Mouse (Mus musculus) forebrain, postnatal 0 days (tissue): Measurements from ENCODE around the gene Nfatc3. TPM values are rescaled to one million over a fixed set of nuclear protein-coding genes. Genes with fewer than 3 reads are reported as not detected.

ENCODE experiments used
- ATAC-seq: fragments of 200-750 bp; cut with Nextera tagmentation; 2 replicates; pipeline ENCODE4 v1.8.0; 2017; ENCODE audit warnings: mild to moderate bottlenecking, moderate library complexity
- DNase-seq: peaks from one replicate; pipeline ENCODE4 v3.0.0-alpha.2; 2015
- H3K27ac ChIP-seq: fragments of 300-500 bp; sonication (generic); 2 replicates; pipeline ENCODE4 v1.5.1; 2014; ENCODE audit warnings: low read depth, mild to moderate bottlenecking, antibody characterized with exemption, low read length, moderate library complexity, mixed read lengths
- H3K27me3 ChIP-seq: fragments of 300-500 bp; sonication (generic); 2 replicates; pipeline ENCODE4 v1.6.1; 2014; ENCODE audit warnings: mild to moderate bottlenecking, low read length, mixed read lengths; ENCODE audit not compliant: insufficient read depth
- H3K36me3 ChIP-seq: fragments of 300-500 bp; sonication (generic); 2 replicates; pipeline ENCODE4 v1.6.1; 2014; ENCODE audit warnings: mild to moderate bottlenecking, moderate library complexity; ENCODE audit not compliant: insufficient read depth
- H3K4me1 ChIP-seq: fragments of 300-500 bp; sonication (generic); 2 replicates; pipeline ENCODE4 v1.6.1; 2014; ENCODE audit warnings: antibody characterized with exemption; ENCODE audit not compliant: insufficient read depth
- H3K4me2 ChIP-seq: fragments of 300-500 bp; sonication (generic); 2 replicates; pipeline ENCODE4 v1.6.1; 2014; ENCODE audit warnings: low read depth, mild to moderate bottlenecking, moderate library complexity
- H3K4me3 ChIP-seq: fragments of 300-500 bp; sonication (generic); 2 replicates; pipeline ENCODE4 v1.5.1; 2014; ENCODE audit warnings: low read depth, low read length, mixed read lengths
- H3K9ac ChIP-seq: fragments of 300-500 bp; sonication (generic); 2 replicates; pipeline ENCODE4 v1.6.1; 2014; ENCODE audit warnings: mild to moderate bottlenecking
- H3K9me3 ChIP-seq: fragments of 300-500 bp; sonication (generic); 2 replicates; pipeline ENCODE4 v1.6.1; 2016; ENCODE audit warnings: low read length
- CTCF ChIP-seq: sonication (generic); IDR thresholded peaks from 2 replicates; pipeline ENCODE4 v1.5.1; 2016; ENCODE audit warnings: antibody characterized with exemption, control low read depth, low read depth
- WGBS: fragments of 180-500 bp; shearing (Covaris S2); extraction: QIAGEN DNeasy Blood & Tissue Kit; methylation state at CpG from one replicate; pipeline ENCODE4 v1.1.7; 2014; 5-methylcytosine and 5-hydroxymethylcytosine counted together
- polyA plus RNA-seq: library from polyadenylated mRNA; unstranded; fragments of >200 nt; fragmentation: Nextera tagmentation; extraction: Ambion mirVana; gene quantifications from 2 replicates; pipeline ENCODE4 v1.2.1, GENCODE M21; 2015
- total RNA-seq: library from RNA; depleted of rRNA; stranded (reverse); fragments of >200 nt; gene quantifications from 2 replicates; pipeline ENCODE4 v1.2.3, GENCODE M21; 2014

Gene Nfatc3
- total and polyA plus RNA-seq, 2 experiments from 2014 or later: 1.9 to 16.0 TPM

GRCm38 (mm10) chr8:106150653-106151000 is 92.0 kb downstream of the Nfatc3 start:
- ATAC-seq (no peak), DNase-seq (no peak)
- peaks cover 10% of the 10 kb centered on the region for H3K4me1 ChIP-seq
- H3K4me3 ChIP-seq: peak overlapping the region; percentile 58
- H3K27ac ChIP-seq: 0 out of 2 replicates have a peak overlapping the region, but pooled peaks have one; percentile 47
- peak overlapping the region; percentile 58 for H3K9ac ChIP-seq
- peaks cover 10% of the 10 kb centered on the region; the same call in 1 of the 2 replicates for H3K36me3 ChIP-seq
- 17% methylated on average over 8 of the region's 8 CpGs for WGBS
- no peaks in the 10 kb centered on the region for H3K27me3 ChIP-seq
- peak overlapping the region; percentile 48 for H3K4me2 ChIP-seq
- no peak for TF ChIP-seq CTCF
- H3K9me3 ChIP-seq: no peaks in the 10 kb centered on the region

GRCm38 (mm10) chr8:106151041-106151440 is 92.4 kb downstream of the Nfatc3 start:
- WGBS: 74% methylated on average over 9 of the region's 9 CpGs
- Histone ChIP-seq H3K4me1 (peaks cover 10% of the 10 kb centered on the region), H3K36me3 (peaks cover 10% of the 10 kb centered on the region; the same call in 1 of the 2 replicates), H3K27ac (no peak overlapping the region), H3K4me2 (peak overlapping the region; percentile 48), H3K27me3 (no peaks in the 10 kb centered on the region), H3K4me3 (peak overlapping the region; percentile 58), H3K9ac (peak overlapping the region; percentile 58; the same call in 1 of the 2 replicates), H3K9me3 (no peaks in the 10 kb centered on the region)
- no peak for DNase-seq
- ATAC-seq: no peak
- TF ChIP-seq CTCF: no peak

DNA sequence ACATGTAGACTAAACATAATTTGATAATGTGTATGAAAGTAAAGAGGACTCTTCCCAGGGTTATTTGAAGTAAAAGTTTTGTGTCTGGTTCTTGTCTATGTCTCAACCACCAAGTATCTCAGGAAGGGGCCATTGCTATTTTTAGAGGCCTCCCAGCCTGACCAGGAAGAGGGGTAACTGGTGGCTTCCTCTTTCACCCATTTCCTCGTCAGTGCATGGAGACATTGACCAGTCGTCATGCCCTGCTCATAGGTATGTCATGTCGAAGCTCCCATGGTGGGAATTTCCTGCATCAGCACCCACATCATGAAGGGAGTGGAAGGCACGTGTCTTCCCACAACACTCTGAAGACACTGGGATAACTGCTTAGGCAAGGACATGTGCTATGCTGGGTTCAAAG is 94.2 kb downstream of the Nfatc3 start:
- Histone ChIP-seq H3K36me3 (peaks cover 13% of the 10 kb centered on the region; the same call in 1 of the 2 replicates), H3K9ac (no peak overlapping the region), H3K4me2 (no peak overlapping the region), H3K4me3 (no peak overlapping the region), H3K4me1 (peaks cover 10% of the 10 kb centered on the region), H3K9me3 (no peaks in the 10 kb centered on the region), H3K27ac (no peak overlapping the region), H3K27me3 (no peaks in the 10 kb centered on the region)
- TF ChIP-seq CTCF: no peak
- ATAC-seq (no peak), DNase-seq (no peak)
- 85% methylated on average over 4 of the region's 4 CpGs for WGBS

DNA sequence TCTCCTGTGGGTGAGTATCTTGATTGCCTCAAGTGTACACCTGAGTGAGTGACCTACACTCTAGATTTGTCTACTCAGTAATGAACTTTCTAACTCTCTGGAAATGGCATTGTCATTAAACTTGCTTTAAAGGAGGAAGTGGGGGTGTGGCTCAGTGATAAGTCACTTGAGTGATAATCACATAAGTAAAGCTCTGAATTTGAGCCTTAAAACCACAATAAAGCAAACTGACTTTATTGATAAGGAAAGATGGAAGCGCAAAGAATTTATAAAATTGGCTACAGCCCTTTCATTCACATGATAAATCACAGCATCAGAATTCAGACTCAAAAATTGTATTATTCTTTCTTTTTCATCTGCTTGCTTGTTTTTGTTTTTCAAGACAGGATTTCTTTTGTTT is 98.8 kb downstream of the Nfatc3 start:
- 98% methylated on average over 1 of the region's 1 CpGs for WGBS

GRCm38 (mm10) chr8:106158381-106158780 is 99.7 kb downstream of the Nfatc3 start:
- Histone ChIP-seq H3K4me1 (no peaks in the 10 kb centered on the region), H3K4me2 (no peak overlapping the region), H3K9me3 (no peaks in the 10 kb centered on the region), H3K27ac (no peak overlapping the region), H3K4me3 (no peak overlapping the region), H3K9ac (no peak overlapping the region), H3K27me3 (no peaks in the 10 kb centered on the region), H3K36me3 (peaks cover 45% of the 10 kb centered on the region)
- ATAC-seq (no peak), DNase-seq (no peak)
- WGBS: 86% methylated on average over 10 of the region's 10 CpGs
- TF ChIP-seq CTCF: no peak

More for the DNA sequence above, 98.8 kb downstream of the Nfatc3 start:
- H3K9me3 ChIP-seq: no peaks in the 10 kb centered on the region
- no peaks in the 10 kb centered on the region for H3K4me1 ChIP-seq
- DNase-seq (no peak), ATAC-seq (no peak)
- H3K27ac ChIP-seq: no peak overlapping the region
- TF ChIP-seq CTCF: no peak
- no peak overlapping the region for H3K4me2 ChIP-seq
- no peak overlapping the region for H3K4me3 ChIP-seq
- H3K27me3 ChIP-seq: no peaks in the 10 kb centered on the region
- no peak overlapping the region for H3K9ac ChIP-seq
- peaks cover 36% of the 10 kb centered on the region for H3K36me3 ChIP-seq

DNA sequence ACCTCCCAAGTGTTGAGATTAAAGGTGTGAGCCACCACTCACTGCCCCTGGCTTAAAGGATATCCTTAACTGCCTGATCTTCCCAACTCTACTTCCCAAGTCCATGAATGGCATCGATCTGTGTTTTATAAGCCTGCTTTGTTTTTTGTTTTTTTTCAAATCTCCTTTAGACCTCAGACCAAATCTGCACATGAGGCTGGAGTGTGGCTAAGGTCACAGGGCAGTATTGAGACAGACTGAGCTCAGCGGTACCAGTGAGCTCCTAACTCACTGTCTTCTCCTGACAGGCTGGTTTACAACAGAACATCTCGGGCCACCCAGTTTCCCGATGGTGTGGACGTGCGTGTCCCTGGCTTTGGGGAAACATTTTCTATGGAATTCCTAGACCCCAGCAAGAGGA is 101.2 kb downstream of the Nfatc3 start:
- ATAC-seq (no peak), DNase-seq (no peak)
- no peak overlapping the region for H3K27ac ChIP-seq
- no peak overlapping the region for H3K4me3 ChIP-seq
- no peaks in the 10 kb centered on the region for H3K4me1 ChIP-seq
- H3K27me3 ChIP-seq: no peaks in the 10 kb centered on the region
- no peak for TF ChIP-seq CTCF
- no peaks in the 10 kb centered on the region for H3K9me3 ChIP-seq
- 90% methylated on average over 6 of the region's 6 CpGs for WGBS
- no peak overlapping the region for H3K9ac ChIP-seq
- H3K4me2 ChIP-seq: no peak overlapping the region
- H3K36me3 ChIP-seq: peaks cover 52% of the 10 kb centered on the region

GRCm38 (mm10) chr8:106163251-106163650 is 104.6 kb downstream of the Nfatc3 start:
- Histone ChIP-seq H3K27me3 (no peaks in the 10 kb centered on the region), H3K9ac (no peak overlapping the region), H3K4me1 (no peaks in the 10 kb centered on the region), H3K4me3 (no peak overlapping the region), H3K4me2 (no peak overlapping the region), H3K27ac (no peak overlapping the region), H3K9me3 (no peaks in the 10 kb centered on the region), H3K36me3 (peaks cover 44% of the 10 kb centered on the region)
- no peak for TF ChIP-seq CTCF
- no peak for ATAC-seq
- no peak for DNase-seq
- WGBS: 93% methylated on average over 9 of the region's 9 CpGs

DNA sequence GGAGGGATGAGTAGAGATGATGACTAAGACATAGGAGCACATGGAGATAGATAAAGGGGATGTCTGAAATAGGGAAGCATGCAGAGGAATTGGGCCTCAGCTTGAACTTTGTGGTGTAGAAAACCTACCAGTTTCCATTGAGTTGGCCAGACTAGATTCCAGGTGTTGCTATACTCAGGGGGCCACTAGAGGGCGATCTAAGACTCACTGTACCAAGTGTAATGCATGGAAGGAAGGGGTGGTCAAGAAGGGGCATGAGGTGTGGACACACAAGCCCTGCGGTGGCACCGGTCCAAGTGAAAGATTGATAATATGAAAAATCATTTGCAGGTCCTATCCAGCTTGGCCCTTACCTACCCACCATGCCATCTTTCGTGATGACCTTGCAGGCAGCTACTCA is 106.8 kb downstream of the Nfatc3 start:
- ATAC-seq (no peak), DNase-seq (peak; percentile 60)
- no peaks in the 10 kb centered on the region for H3K9me3 ChIP-seq
- H3K27ac ChIP-seq: no peak overlapping the region
- H3K4me2 ChIP-seq: no peak overlapping the region
- no peak overlapping the region for H3K9ac ChIP-seq
- H3K36me3 ChIP-seq: peaks cover 34% of the 10 kb centered on the region
- H3K27me3 ChIP-seq: no peaks in the 10 kb centered on the region
- peak; percentile 80 for TF ChIP-seq CTCF
- 50% methylated on average over 4 of the region's 4 CpGs for WGBS
- H3K4me1 ChIP-seq: peaks cover 7% of the 10 kb centered on the region; the same call in 1 of the 2 replicates
- no peak overlapping the region for H3K4me3 ChIP-seq
